Mouse (Mus musculus) frontal cortex, postnatal 14 days (tissue): Measurements from ENCODE around the gene Mien1.

Experiments
- DNase-seq, 2 experiments: peaks; one replicate each; pipeline ENCODE4 v3.0.0; 2022; ENCODE audit warnings: low spot score in 2 of 2

The Mien1 gene

GRCm38 (mm10) chr11:98438331-98439158 lies at the start of gene Mien1:
TSS of gene Mien1 (minus strand) at chr11:98438991.
- DNase-seq = peak; percentile 89 to 96

GRCm38 (mm10) chr11:98487526-98488040 lies 48.8 kb upstream of the Mien1 start:
- DNase-seq = no peak

GRCm38 (mm10) chr11:98485749-98486148 lies 47.0 kb upstream of the Mien1 start:
- DNase-seq = no peak

- DNase-seq = no peak
These were observed 43.3 kb upstream of the Mien1 start for GRCm38 (mm10) chr11:98482067-98482466.

GRCm38 (mm10) chr11:98481231-98481630 lies 42.4 kb upstream of the Mien1 start:
- no peak for DNase-seq

- DNase-seq = no peak
These were observed 41.2 kb upstream of the Mien1 start for GRCm38 (mm10) chr11:98479940-98480497.

- no peak for DNase-seq
These were observed 40.5 kb upstream of the Mien1 start for GRCm38 (mm10) chr11:98479026-98479939.

GRCm38 (mm10) chr11:98477011-98477701 lies 38.4 kb upstream of the Mien1 start:
- no peak for DNase-seq

- DNase-seq = no peak
These were observed 37.6 kb upstream of the Mien1 start for GRCm38 (mm10) chr11:98476434-98476807.

- DNase-seq = no peak
These were observed 37.0 kb upstream of the Mien1 start for GRCm38 (mm10) chr11:98475630-98476433.

- DNase-seq = no peak
These were observed 36.2 kb upstream of the Mien1 start for GRCm38 (mm10) chr11:98474967-98475366.

GRCm38 (mm10) chr11:98473916-98474479 lies 35.2 kb upstream of the Mien1 start:
- DNase-seq = no peak

- no peak for DNase-seq
These were observed 33.9 kb upstream of the Mien1 start for GRCm38 (mm10) chr11:98472696-98473095.

- DNase-seq = no peak
These were observed 32.0 kb upstream of the Mien1 start for GRCm38 (mm10) chr11:98470795-98471194.

- DNase-seq = no peak
These were observed 31.2 kb upstream of the Mien1 start for GRCm38 (mm10) chr11:98469761-98470714.

- DNase-seq = no peak
These were observed 25.7 kb upstream of the Mien1 start for GRCm38 (mm10) chr11:98464516-98464915.

- DNase-seq = no peak
These were observed 25.1 kb upstream of the Mien1 start for GRCm38 (mm10) chr11:98463911-98464310.

GRCm38 (mm10) chr11:98462255-98462654 lies 23.5 kb upstream of the Mien1 start:
- no peak for DNase-seq

- no peak for DNase-seq
These were observed 22.4 kb upstream of the Mien1 start for GRCm38 (mm10) chr11:98461109-98461720.
